Mouse (Mus musculus) stomach, embryonic 14.5 days (tissue): ENCODE data around the gene Ppfia3. TPM values are rescaled to one million over a fixed set of nuclear protein-coding genes. Genes with fewer than 3 reads are reported as not detected.

Experiments
- ATAC-seq: fragments of 200-750 bp; cut with Nextera tagmentation; 2 replicates; pipeline ENCODE4 v1.8.0; 2017; ENCODE audit warnings: low read depth, moderate TSS enrichment; ENCODE audit not compliant: insufficient number of reproducible peaks, insufficient read depth, low FRiP score
- H3K27ac ChIP-seq: fragments of 300-500 bp; sonication (generic); 2 replicates; pipeline ENCODE4 v1.5.1; 2014; ENCODE audit warnings: mild to moderate bottlenecking, low read length, moderate library complexity, mixed read lengths
- H3K27me3 ChIP-seq: fragments of 300-500 bp; sonication (generic); 2 replicates; pipeline ENCODE4 v1.6.1; 2014; ENCODE audit warnings: low read length, control low read depth, mixed read lengths; ENCODE audit not compliant: control insufficient read depth, insufficient read depth
- H3K36me3 ChIP-seq: fragments of 300-500 bp; sonication (generic); 2 replicates; pipeline ENCODE4 v1.6.1; 2014; ENCODE audit warnings: mild to moderate bottlenecking, control low read depth, low read length, moderate library complexity, mixed read lengths; ENCODE audit not compliant: control insufficient read depth, insufficient read depth
- H3K4me1 ChIP-seq: fragments of 300-500 bp; sonication (generic); 2 replicates; pipeline ENCODE4 v1.6.1; 2014; ENCODE audit warnings: low read length, control low read depth, mixed read lengths; ENCODE audit not compliant: control insufficient read depth, insufficient read depth
- H3K4me2 ChIP-seq: fragments of 300-500 bp; sonication (generic); replicated peaks from 2 replicates; pipeline ENCODE4 v1.6.1; 2014; ENCODE audit warnings: low read depth, low read length, control low read depth
- H3K4me3 ChIP-seq: fragments of 300-500 bp; sonication (generic); 2 replicates; pipeline ENCODE4 v1.5.1; 2014; ENCODE audit warnings: low read depth, low read length, control low read depth
- H3K9ac ChIP-seq: fragments of 300-500 bp; sonication (generic); replicated peaks from 2 replicates; pipeline ENCODE4 v1.6.1; 2014; ENCODE audit warnings: low read depth, mild to moderate bottlenecking, control low read depth, low read length, moderate library complexity, mixed read lengths
- H3K9me3 ChIP-seq: fragments of 300-500 bp; sonication (generic); 2 replicates; pipeline ENCODE4 v1.6.1; 2016; ENCODE audit warnings: low read depth, low read length, control low read depth; ENCODE audit not compliant: control insufficient read depth
- WGBS: fragments of 180-500 bp; shearing (Covaris S2); extraction: QIAGEN DNeasy Blood & Tissue Kit; methylation state at CpG from one replicate; pipeline ENCODE4 v1.1.7; 2014; 5-methylcytosine and 5-hydroxymethylcytosine counted together
- polyA plus RNA-seq: library from polyadenylated mRNA; unstranded; fragments of >200 nt; fragmentation: Nextera tagmentation; extraction: Ambion mirVana; gene quantifications from 2 replicates; pipeline ENCODE4 v1.2.1, GENCODE M21; 2014

Ppfia3 gene
- 5.2 and 6.1 TPM in 2 replicates for polyA plus RNA-seq

DNA sequence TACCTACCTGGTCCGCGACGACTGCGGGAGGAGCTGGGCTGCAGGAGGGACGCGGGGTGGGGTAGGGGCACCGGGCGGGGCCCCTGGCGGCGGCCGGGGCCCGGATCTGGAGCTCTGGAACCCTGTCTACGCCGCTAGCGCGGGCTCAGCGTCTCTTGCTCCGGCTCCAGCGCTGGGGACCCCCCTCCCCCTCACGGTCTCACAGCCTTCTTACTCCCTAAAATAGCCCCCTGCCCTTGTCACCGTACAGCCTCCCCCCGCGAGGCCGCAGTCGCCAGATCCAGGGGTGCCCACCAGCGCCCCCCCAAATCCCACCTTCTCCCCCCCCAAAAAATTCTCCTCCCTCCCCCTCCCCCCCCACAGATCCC lies at the start of gene Ppfia3:
Gene Ppfia3, minus strand, starts transcription at position 368 of the 368 bp plus-strand sequence.
- H3K9me3 ChIP-seq, result no peaks in the 10 kb centered on the region
- H3K4me3 ChIP-seq, result peak within 1 kb of the TSS; percentile 46
- no peak for ATAC-seq
- peaks cover 33% of the 10 kb centered on the region for H3K27me3 ChIP-seq
- peak within 1 kb of the TSS; percentile 87 for H3K4me2 ChIP-seq
- WGBS, result 2% methylated on average over 26 of the region's 26 CpGs
- no peaks in the 10 kb centered on the region for H3K36me3 ChIP-seq
- peaks cover 19% of the 10 kb centered on the region for H3K4me1 ChIP-seq
- 0 out of 2 replicates have a peak within 1 kb of the TSS, but pooled peaks have one; percentile 8 for H3K27ac ChIP-seq
- H3K9ac ChIP-seq, result peak within 1 kb of the TSS; percentile 33

DNA sequence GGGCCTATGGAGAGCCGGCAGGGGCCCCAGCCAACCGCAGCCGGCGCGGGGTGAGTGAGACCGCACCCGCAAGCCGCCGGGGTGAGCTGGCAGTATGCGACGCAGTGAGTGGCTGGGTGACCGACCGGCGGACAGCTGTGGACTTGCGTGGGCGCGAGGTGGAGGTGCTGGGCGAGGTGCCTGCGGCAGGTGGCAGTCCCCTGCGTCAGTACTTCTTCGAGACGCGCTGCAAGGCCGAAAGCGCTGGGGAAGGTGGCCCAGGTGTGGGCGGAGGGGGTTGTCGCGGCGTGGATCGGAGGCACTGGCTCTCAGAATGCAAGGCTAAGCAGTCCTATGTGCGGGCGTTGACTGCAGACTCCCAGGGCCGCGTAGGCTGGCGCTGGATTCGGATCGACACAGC lies 48.8 kb upstream of the Ppfia3 start:
- H3K4me3 ChIP-seq, result no peak overlapping the region; the same call in 1 of the 2 replicates
- H3K9ac ChIP-seq, result no peak overlapping the region
- H3K4me2 ChIP-seq, result peak overlapping the region; percentile 23; the same call in 1 of the 2 replicates
- H3K36me3 ChIP-seq, result peaks cover under 1% of the 10 kb centered on the region; the same call in 1 of the 2 replicates
- WGBS, result 22% methylated on average over 37 of the region's 37 CpGs
- H3K27ac ChIP-seq, result no peak overlapping the region
- H3K9me3 ChIP-seq, result no peaks in the 10 kb centered on the region
- H3K27me3 ChIP-seq, result peaks cover 17% of the 10 kb centered on the region; the same call in 1 of the 2 replicates
- H3K4me1 ChIP-seq, result peaks cover 28% of the 10 kb centered on the region; the same call in 1 of the 2 replicates
- ATAC-seq, result no peak

DNA sequence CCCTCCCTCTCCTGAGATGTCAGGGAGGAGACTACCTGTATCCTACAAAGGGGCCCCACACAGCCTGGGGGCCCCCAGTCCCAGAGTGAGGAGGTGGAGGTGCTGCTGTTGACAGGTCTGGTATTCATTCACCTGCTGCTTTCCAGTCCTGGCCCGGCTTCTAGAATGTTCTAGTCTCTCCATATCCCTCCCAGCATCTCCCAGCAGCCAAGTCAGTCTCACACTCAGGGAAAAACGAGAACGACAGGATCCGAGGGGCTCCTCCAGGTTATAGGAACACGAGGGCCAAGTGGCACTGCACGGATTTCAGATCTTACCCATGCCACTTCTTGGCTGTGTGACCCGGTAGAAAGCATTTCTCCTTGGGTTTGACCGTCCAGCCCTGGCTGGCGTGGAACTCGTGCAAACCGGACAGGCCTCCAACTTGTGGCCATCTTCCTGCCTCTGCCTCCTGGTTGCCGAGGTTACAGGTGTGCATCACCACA lies 48.0 kb upstream of the Ppfia3 start:
- Histone ChIP-seq H3K27me3 (peaks cover 17% of the 10 kb centered on the region; the same call in 1 of the 2 replicates), H3K36me3 (no peaks in the 10 kb centered on the region), H3K9ac (no peak overlapping the region), H3K27ac (no peak overlapping the region), H3K4me1 (peaks cover 24% of the 10 kb centered on the region; the same call in 1 of the 2 replicates), H3K4me2 (peak overlapping the region; percentile 80; the same call in 1 of the 2 replicates), H3K9me3 (no peaks in the 10 kb centered on the region), H3K4me3 (no peak overlapping the region)
- no peak for ATAC-seq
- WGBS, result 50% methylated on average over 12 of the region's 12 CpGs

DNA sequence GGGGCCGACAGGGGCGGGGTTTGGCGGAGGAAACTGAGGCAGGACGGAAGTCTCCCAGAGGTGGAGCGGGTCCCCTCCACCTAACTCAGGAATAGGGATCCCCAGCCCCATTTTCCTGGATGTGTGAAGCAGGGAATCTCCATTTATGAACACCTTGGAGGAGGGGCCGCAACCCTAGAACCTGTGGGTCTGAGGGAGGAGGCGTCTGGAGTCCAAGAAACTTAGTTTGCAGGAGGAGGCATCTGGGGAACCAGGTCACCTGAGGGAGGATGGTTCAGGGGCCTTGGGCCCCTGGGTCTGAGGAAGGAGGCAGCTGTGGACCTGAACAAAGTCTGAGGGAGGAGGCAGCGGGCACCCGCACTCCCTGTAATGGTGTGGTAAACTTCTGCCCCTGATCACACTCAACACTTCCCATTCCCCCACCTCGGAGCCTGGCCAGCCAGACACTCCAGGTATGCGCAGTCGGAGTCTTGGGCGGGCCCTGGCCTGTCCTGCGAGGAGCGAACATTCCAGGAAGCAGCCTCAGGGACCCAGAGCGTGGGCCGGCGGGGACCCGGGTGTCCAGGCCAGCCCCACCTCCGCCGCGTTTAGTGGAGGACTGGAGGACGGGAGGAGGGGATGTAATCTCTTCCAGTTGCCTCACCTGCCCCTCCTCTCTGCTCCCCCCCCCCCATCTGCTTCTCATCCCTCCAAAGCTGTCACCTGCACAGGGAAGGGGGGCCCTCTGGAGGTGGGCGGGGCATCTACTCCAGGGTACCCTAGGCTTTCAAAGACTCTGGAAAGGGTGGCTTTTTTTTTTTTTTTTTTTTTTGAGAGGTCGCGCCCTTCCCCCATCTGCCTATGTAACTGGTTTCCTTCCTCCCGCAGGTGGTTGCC lies 47.3 kb upstream of the Ppfia3 start:
- no peaks in the 10 kb centered on the region for H3K9me3 ChIP-seq
- H3K4me1 ChIP-seq, result peaks cover 23% of the 10 kb centered on the region; the same call in 1 of the 2 replicates
- peak overlapping the region; percentile 44 for H3K4me3 ChIP-seq
- peak; percentile 43; the same call in 1 of the 2 replicates for ATAC-seq
- H3K27me3 ChIP-seq, result peaks cover 17% of the 10 kb centered on the region; the same call in 1 of the 2 replicates
- no peaks in the 10 kb centered on the region for H3K36me3 ChIP-seq
- 3% methylated on average over 25 of the region's 27 CpGs for WGBS
- H3K4me2 ChIP-seq, result peak overlapping the region; percentile 80
- H3K9ac ChIP-seq, result peak overlapping the region; percentile 39
- H3K27ac ChIP-seq, result peak overlapping the region; percentile 52

DNA sequence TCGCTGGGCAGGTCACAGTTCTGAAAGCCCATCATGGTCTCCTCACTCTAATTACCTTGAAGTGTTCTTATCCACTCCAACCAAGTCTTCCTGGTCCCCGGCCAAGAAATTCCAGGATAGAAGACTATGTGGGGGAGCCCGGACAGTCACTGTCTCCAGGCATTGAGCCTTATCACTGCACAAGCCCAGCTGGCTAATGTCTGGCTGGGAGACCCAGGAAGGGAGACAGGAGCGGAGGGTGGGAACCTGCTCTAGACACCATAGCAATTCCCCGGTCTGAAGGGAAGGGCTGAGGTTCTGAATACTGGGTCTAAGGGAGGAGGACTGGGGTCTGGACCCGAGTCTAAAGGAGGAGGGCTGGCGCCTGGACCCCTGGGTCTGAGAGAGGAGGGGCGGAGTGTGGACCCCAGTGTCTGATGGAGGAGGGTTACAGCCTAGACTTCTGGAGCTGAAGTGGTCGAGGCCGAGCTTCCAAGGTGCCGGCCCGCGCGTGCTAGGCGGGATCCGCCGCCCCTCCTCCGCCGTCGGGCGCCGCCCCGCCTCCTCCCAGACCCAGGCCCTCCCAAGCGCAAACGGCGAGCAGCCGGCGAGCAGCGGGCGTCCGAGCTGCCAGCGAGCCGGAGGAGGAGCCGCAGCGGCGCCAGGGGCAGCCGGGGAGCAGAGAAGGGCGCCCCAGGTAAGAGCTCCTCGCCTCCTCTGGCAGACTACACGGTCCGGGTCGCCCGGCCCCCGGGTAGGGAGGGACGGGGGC lies 46.5 kb upstream of the Ppfia3 start, which contains the start of gene Ntf5:
Gene Ntf5, plus strand, starts transcription at position 583 of the 751 bp plus-strand sequence.
- Histone ChIP-seq H3K36me3 (no peaks in the 10 kb centered on the region), H3K27me3 (peaks cover 22% of the 10 kb centered on the region; the same call in 1 of the 2 replicates), H3K4me2 (peak within 1 kb of the TSS; percentile 80), H3K27ac (peak within 1 kb of the TSS; percentile 52), H3K9me3 (no peaks in the 10 kb centered on the region), H3K4me3 (peak within 1 kb of the TSS; percentile 44), H3K9ac (peak within 1 kb of the TSS; percentile 39), H3K4me1 (peaks cover 23% of the 10 kb centered on the region; the same call in 1 of the 2 replicates)
- 2% methylated on average over 42 of the region's 45 CpGs for WGBS
- peak; percentile 57 for ATAC-seq

DNA sequence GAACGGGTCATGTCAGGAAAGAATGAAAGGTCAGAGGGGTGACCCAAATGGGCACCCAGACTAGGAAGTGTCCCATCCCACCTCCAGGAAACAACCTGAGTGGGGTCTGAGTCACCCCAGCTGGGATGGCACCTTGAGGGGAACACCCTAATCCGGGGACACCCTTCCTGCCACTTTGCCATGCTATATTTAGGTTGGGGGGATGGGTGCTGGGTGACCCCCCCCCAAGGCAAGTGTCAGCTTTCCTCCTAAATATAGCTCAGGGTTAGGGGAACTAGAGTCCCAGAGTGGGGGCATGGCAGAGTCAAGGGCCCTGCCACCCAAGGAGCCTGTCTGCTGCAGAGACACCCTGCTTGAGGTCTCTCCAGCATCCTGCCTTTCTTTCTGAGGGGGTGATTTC lies 45.6 kb upstream of the Ppfia3 start:
- no peak for ATAC-seq
- Histone ChIP-seq H3K9ac (no peak overlapping the region), H3K9me3 (no peaks in the 10 kb centered on the region), H3K4me1 (peaks cover 16% of the 10 kb centered on the region; the same call in 1 of the 2 replicates), H3K4me2 (no peak overlapping the region), H3K4me3 (no peak overlapping the region), H3K27me3 (peaks cover 31% of the 10 kb centered on the region), H3K36me3 (no peaks in the 10 kb centered on the region), H3K27ac (no peak overlapping the region)
- WGBS, result 78% methylated on average over 2 of the region's 2 CpGs

DNA sequence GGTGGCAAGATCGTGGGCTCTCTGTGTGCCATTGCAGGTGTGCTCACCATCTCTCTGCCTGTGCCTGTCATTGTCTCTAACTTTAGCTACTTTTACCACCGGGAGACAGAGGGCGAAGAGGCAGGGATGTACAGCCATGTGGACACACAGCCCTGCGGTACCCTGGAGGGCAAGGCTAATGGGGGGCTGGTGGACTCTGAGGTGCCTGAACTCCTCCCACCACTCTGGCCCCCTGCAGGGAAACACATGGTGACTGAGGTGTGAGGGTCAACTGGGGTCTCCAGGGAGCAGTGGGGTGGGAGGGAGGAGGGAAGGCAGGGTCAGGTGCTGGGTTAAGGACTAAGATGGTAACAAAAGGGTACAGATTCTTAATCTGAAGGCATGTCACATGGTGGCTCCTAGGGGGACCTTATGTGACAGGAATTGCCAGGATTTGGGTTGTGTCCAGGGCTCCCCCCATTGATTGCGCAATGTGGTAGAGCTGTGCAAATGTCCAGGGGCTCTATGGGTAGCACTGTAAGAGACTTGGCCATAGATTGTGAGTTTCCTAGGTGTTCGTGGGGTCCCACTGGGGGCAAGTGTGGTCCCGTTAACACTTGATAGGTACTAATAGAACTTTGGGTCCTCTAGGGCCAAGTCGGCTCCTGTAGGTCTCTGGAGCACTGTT lies 42.8 kb upstream of the Ppfia3 start:
- Histone ChIP-seq H3K4me2 (no peak overlapping the region), H3K36me3 (no peaks in the 10 kb centered on the region), H3K9me3 (no peaks in the 10 kb centered on the region), H3K4me1 (peaks cover 8% of the 10 kb centered on the region; the same call in 1 of the 2 replicates), H3K27ac (no peak overlapping the region), H3K27me3 (peaks cover 46% of the 10 kb centered on the region), H3K9ac (no peak overlapping the region), H3K4me3 (no peak overlapping the region)
- ATAC-seq, result no peak
- 85% methylated on average over 8 of the region's 8 CpGs for WGBS
